Mouse (Mus musculus) retina, embryonic 14.5 days (tissue): ENCODE data around the gene Uggt1.

Source experiments
- DNase-seq: peaks from one replicate; pipeline ENCODE4 v3.0.0-alpha.2; 2015; ENCODE audit warnings: low spot score

Gene Uggt1

DNA sequence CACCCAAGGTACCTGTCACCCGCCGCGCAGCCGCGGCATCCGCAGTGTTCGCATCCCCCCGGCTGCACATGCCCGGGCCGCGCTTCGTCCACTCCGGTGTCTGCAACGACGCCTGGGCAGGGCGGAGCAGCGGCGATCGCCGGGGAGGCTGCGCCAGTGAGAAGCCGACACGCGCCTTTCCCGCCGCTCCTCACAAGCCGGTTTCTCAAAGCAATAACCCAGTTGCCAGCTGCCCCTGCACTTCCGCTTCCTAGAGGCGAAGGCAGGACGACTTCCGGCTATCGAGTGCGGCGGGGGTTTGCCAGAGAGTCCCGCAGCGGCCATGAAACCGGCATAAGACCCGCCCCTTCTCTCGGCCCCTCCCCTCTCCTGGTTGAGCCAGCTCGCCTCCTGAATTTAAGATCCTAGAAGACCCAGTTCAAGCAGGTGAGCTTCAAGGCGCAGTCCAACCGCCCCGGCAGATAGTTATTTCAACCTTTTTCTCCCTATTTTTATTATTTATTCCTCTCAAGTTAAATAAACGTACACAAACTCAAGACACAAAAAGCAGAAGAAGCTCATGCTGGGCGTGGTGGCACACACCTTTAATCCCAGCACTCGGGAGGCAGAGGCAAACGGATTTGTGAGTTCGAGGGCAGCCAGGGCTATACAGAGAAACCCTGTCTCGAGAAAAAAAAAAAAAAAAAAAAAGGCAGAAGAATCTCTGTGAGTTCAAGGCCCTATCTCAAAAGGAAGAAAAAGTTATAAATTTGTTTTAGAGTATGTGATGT, at the start of gene Uggt1:
TSS of gene Uggt1 (minus strand) at position 663 of the 770 bp plus-strand sequence.
- peak; percentile 97 for DNase-seq

DNA sequence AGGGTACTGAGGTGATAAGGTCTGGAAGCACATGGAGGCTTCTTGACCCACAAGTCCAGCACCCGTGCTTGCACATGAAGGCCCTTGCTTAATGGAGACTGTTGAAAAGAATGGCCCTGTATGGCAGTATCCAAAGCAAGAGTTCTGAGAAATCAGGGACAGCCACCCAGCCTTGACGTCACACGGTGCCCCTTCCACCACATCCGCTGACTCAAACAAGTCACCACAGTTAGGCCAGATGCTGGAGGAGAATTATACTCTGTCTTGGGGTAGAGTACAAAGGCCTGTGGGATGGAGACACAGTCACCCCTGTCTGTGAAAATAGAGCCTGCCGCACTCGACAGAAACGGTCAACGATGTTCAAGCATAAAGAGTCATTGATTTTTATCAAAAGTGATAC, 49.0 kb upstream of the Uggt1 start:
- no peak for DNase-seq

DNA sequence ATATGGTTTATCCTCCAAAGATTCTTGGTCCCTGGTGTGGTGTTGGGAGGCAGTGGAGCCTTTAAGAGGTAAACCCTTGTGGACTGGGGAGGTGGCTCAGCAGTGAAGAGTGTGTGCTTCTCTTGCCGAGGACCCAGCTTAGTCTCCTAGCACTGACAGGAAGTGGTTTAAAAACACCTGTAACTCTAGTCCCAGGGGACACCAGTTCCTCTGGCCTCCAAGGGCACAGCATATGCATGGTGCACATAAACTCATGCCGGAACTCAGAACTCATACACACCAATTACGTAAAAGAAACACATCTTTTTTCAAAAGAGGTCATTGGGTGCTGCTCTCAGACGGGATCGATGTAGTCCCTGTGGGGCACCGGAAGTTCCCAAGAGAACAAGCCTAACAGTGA, 37.3 kb upstream of the Uggt1 start:
- no peak for DNase-seq

DNA sequence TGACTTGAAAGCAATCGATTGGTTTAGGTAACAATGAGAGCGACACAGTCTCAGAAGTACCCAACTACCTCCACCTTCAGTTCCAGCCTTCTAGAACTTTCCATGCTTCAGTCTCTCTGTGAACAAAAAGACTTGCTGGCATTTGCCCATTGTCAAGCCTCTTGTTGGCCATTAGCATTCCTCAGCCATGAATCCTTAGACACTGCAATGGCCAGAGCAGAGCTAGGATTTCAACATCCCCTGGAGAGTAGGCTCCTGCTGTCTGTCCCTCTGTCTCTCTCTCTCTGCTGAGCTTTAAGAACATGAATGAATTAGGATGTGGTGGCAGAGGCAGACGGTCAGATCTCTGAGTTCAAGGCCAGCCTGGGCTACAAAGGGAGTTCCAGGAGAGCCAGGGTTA, 36.4 kb upstream of the Uggt1 start:
- no peak for DNase-seq

DNA sequence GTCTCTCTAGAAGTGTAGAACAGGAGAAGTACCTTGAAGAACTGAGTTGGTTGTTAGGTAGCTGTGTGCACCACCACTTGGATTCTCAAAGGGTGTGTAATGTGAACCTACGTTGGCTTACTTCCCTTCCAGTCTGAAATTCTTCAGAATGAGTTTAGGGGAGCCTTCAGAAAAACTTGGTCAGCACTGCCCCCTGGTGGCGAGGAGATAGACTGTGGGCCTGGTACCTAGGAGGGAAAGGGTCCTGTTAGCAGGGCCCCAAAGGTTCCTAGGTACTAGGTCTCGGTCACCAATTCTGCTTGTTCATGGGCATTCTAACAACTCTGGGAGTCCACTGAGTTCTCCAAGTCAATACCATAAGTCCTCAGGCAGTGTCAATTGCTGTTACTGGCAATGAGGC, 34.7 kb upstream of the Uggt1 start:
- peak; percentile 82 for DNase-seq

DNA sequence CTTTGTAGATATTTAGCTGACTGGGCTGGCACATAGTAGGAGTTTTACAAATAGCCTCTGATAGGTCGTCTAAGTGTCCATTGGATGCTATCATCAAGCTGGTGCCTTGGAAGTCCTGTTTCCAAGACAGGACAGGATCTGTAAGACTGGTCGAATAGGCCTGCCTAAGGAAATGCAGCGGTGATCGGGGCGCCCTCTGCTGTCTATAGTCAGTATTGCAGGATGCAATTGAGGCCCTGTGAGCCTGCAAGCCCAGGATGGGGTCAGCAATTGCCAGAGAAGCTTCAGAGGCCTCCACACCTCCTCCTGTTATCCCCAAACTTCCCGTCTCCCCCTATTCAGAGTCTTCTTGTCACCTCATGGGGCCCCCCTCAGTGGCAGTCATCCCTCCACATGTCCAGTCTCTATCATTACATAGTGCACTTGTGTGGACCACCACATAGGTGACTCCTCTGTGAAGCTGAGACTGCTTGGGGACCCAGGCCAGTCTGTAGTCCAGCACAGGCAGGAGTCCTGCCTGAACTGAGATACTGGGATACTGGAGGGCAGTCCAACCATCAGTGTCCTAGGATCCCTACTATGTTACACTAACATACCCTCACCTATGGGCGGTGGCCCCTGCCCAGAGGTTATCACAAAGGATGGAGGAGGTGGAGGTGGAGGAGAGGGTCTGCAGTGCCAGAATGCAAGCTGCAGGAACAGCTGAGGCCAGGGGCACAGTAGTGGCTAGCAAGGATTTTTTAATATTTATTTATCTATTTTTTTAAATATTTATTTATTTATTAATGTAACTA, 32.9 kb upstream of the Uggt1 start:
- peak; percentile 85 for DNase-seq

DNA sequence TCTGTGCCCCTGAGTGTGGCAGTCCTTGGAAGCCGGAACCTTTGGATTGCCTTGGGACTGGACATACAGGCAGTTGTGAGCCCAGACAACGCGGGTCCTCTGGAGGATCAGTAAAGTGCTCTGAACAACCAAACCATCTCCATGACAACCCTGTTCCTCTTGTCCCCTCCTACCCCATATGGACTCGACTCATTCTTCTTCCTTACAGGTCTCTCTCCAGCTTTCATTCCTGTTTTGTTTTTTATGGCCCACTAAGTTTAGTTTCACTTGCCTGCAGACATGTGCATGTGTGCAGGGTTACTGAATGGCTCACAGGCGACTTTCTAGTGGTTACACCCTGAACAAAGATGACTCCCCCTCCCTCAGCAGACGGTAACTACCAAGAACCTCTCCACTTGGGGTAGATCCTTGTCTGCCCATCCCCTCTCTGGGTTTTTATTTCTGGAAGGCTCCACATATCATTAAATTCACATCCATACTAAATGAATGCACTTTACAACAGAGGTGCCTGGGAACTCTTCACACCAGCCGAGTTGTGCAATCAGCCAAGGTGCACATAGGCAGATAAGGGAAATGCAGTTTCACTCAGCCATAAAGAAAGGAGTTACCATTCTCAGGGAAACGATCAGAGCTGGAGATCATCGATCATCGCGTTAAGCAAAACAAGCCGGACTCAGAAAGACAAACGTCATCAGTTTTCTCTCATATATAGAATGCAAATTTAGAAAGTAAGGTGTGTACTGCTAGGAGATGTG, 31.3 kb upstream of the Uggt1 start:
- DNase-seq: no peak

DNA sequence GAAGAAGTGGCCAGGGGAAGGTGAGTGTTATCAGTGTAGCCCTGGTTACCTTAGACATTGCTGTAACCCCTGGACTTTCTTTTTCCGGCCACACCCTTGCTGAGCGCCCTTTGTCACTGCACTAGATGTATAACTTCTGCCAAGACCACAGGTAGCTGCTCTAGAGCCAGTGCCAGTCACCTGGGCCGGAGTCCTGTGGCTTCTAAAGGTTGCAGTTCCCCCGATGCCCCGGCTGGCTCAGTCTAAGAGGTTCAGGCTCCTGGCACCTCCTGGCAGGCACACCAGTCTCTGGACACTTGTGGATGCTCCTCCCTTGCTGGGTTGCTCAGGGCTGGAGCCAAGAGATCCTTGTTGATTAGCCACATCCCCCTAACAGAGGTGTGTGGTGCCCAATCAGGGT, 29.9 kb upstream of the Uggt1 start, which contains the start of gene Neurl3:
TSS of gene Neurl3 (minus strand) at position 225 of the 400 bp plus-strand sequence.
- DNase-seq: no peak

DNA sequence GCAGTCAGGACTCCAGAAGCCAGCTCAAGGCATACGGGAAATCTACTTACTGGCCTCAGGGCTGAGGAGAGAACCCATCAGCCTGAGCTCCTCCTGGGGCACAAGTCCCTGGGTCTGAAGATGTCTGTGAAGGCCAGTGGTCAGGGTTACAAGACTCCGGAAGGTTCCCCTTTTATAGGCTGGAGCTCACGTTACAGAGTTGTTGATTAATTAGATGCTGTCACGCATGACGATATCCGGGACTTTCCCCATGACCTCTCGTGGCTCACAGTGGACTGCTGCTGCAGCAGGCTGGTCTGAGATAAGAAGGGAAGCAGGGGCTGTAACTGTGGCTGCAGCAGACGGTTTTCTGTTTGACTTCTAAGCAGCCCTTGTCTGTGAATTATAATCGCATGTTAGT, 28.8 kb upstream of the Uggt1 start:
- no peak for DNase-seq

DNA sequence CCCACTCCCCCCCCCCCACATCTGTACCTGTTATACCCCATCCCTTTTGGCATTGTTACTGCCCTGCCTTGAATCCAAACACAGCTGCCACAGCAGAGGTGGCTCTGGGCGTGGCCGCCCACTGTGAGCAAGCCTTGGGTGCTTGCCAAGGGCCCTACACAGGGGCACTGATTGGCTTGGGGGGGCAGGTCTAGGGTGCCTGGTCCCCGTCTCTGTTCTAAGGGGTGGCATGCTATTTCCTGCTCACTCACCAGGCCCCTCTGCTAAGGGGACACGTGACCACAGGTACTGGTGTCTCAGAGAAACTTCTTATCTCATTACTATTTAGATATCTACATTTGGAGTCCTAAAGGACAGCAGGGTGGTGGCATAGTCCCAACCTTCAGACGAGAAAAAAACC, 28.0 kb upstream of the Uggt1 start:
- DNase-seq: no peak

DNA sequence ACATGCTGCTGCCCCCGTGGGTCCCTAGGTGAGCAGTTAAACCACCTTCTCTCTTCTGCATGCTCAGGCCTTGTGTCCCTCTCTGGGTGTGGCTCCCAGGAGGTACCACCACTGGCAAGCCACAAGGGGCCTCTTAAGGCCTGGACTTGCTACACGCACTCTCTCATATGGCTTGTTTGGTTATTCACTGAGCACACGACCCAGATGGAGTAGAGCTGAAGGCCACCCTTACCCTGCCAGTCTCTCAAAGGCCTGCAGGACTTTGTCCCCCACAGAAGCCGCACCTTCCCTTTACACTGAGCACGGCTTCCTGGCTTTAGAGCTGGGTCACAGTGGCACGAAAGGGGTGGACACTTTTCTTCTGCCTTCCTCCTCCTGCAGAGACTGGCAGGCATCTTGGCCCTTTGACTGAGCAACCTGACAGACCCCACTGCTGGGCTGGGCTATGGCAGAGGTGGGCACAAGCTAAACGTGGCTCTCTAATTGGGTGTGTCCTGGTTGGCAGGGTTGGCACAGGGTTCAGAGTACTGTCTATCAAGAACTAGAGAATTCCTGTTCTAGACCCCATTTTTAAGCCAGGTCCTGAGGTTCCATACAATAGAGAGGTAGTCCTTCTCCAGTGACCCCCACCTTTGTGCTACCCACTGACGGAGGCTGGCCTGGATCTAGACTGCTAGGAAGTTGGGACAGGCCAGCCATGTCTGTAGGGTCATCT, 27.2 kb upstream of the Uggt1 start:
- DNase-seq: no peak

DNA sequence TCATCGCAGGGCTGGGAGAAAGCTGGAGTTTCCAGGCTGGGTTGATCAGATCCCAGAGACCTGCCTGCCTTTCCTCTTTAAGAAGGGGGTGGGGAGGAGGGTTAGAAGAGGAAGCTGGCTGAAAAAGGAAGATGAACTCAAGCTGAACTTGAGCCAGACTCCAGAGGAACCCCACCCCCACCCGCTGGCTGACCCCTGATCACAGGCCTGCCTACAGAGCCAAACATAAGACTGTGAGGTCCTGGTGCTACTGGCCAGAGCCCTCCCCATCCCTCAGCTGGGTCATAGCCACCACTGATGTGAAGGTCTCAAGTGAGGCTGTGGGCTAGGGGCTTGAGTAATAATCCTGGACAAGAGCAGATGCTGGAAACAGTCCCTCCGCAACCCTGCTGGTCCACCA, 26.1 kb upstream of the Uggt1 start:
- no peak for DNase-seq

DNA sequence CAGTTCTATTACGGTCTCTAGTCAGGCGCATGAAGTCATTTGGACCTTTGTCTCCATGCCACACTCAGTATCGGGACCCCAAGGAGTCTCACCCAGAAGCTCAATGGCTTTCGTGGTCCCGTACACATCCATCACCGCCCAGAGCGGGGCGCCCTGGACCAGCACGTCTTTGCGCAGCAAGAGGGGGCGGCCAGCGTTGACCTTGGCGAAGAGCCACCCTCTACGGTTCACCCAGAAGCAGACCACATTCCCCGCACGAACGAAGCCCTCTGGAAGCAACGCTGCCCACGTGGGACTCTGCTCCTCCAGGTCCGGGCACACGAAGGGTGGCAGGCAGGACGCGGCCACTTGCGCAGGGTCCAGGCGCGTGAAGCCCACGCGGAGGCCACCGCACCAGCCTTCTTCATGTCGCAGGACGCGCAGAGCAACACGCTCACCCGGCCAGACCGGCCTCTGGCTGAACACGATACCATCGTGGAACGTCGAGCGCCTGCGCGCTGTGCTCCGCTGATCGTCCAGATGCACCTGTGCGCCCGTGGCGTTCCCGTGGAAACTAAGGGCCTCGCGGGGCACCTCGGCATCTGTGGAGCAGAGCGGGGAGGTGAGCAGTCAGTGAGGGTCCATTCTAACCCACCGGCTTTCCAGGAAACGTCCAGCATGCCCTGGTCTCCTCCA, 24.7 kb upstream of the Uggt1 start:
- DNase-seq: no peak

DNA sequence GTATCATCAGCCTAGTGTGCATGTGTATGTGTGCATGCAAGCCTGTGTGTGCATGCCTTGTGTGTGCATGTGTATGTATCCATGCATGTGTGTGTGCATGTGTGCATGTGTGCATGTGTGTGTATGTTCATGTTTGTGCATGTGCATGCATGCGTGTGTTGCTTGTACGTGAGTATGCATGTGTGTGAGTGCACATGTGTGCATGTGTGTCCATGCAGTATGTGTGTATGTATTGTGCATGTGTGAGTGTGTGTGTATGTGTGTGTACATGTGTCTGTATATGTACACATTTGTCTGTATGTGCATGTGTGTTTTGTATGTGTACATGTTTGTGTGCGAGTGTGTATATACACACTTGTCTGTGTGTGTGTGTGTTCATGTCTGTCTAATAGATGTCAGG, 23.1 kb upstream of the Uggt1 start:
- no peak for DNase-seq

DNA sequence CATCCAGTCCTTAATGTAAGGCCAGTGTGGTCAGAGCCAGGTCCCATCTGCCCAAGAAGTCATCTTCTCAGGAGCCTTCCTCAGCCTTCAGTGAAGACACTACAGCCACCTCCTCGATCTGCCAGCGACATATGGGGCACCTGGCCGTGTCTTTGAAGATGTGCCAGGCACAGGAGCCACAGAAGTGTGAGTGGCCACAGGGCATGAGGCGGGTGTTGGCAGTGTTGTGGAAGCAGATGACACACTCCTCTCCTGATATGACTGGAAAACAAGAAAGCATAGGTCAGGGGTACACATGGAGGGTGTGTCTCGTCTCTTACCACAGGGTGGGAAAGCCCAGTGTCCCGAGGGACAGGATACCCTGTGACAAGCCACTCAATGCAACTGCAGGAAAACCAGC, 21.8 kb upstream of the Uggt1 start:
- DNase-seq: no peak

DNA sequence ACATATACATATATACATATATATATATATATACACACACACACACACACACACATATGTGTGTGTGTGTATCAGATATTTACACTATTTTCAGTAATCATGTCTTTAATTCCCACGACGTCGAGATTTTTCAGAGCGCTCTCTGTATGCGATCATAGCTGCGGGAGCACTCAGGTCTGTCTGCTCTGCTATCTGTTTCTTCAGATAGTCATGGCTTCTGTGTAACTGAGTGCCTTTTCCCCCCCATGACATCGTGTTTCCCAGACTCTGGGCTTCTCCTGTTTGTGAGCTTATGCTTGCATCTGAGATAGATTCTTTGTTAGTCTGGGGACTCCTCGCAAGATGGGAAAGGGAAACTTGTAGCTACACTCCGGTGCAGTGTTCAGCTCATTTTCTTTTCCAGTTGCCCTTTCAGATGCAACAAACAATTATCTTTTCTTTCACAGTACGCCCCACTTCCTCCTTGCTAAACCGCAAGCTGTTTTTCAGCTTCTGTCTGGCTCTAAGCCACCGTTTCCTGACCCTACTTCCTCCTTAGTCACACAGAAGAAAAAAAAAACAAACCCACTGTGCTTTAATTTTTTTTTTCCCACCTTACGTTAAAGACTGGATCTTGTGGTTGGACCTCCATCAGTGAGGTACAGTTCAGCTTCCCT, 19.4 kb upstream of the Uggt1 start:
- no peak for DNase-seq

DNA sequence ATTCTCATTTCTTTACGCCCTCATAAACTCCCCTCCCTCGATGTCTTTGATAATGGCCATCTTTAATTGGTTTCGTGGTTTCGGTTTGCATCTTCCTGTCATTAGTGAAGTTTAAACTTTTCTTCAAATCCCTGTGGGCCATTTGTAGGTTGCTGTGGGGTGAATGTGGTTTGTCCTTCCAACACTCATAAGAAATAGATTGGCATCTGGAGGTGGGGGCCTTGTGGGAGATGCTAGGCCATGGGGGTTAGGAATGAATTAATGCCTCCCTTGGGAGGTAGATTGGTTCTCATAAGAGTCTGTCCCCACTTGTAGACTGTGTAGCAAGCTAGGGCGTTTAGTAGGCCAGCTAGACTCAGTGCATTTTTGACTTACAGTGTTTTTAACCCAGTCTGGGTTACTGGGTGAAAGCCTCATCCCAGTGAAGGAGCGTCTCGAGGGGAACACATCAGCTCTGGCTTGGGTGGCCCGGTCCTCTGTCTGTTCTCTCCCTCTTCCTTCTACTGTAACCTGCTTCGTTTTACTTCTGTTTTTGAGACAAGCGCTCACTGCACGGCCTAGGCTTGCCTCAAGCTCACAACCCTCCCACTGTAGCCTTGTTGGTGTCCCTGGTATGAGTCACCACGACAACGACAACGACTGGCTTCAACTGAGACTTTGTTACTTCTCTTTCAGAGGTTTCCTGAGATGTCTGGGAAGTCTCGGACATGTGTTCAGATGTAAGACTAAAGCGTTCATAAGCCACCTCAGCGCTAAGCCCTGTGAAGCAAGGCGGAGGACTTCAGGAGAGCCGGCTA, 17.4 kb upstream of the Uggt1 start:
- DNase-seq: no peak

DNA sequence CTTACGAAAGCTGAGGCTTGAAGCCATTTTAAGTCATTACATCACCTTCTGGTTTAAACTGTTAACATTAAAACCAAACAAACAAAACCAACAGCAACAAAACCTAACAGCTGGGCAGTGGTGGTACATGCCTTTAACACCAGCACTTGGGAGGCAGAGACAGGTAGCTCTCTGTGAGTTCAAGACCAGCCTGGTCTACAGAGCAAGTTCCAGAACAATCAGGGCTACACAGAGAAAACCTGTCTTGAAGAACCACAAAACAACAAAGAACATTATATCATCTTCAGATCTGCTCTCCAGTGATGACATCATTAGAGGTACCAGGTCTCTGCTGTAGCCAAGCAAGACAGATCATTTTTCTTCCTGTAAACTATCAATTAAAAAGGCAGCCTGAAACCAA, 15.9 kb upstream of the Uggt1 start:
- DNase-seq: no peak

DNA sequence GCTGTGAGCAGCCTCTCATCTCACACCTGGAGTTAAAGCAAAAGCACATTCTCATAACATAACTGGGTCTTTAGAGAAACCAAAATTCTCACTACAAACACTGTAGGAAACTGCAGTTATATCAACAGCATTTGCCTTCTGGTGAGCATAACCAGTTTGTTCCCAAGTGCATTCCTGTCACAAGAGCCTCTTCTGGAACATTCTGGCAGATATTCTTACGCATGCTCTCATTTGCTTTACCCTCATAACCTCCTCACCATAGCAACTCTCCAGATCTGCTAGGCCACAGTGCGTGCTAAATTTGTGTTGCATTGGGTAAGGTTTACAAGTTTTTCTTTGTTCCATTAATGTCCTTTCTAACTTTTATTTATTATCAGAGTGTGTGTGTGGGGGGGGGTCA, 14.8 kb upstream of the Uggt1 start:
- DNase-seq: no peak

DNA sequence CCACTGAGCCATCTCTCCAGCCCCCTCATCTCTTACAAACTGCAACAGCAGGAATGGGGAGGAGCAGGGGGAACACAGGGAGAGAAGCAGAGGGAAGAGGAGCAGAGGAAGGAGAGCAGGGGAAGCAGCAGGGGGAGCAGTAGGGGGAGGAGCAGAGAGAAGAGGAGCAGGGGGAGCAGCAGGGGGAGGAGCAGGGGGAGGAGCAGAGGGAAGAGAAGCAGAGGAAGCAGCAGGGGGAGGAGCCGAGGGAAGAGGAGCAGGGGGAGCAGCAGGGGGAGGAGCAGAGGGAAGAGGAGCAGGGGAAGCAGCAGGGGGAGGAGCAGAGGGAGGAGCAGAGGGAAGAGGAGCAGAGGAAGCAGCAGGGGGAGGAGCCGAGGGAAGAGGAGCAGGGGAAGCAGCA, 14.1 kb upstream of the Uggt1 start:
- DNase-seq: no peak
